Mouse (Mus musculus): ENCODE results near the gene Rag1.

The Rag1 gene

DNA sequence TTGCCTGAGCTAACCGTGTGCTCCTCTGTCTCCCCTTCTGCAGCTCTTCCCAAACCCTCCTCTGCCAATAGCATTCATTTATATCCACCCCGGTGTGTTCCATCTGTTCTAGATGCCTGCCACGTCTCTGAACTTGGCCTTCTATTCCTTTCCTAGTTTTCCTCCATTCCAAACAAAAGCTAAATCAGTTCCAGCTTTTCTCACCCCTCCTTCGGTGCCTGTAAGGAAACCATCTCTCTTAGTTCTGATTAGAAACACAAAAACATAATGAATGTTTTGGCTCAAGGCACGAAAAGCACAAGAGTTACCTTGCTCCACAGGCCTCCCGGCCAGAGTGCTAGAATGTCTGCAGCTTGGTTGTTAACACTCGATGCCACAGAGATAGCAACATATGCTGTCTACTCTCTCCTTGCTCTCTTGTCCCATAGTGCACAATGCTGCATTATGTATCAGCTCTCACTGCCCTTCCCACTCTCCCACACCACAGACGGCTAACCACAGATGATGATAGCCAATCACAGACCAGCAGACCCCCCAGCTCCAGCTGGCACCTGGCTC lies at the start of gene Rag1, which contains the start of gene B230118H07Rik:
TSS of gene Rag1 (minus strand) at position 388 of the 558 bp plus-strand sequence.
TSS of gene B230118H07Rik (minus strand) at position 419 of the 558 bp plus-strand sequence.
- DNase-seq (ENCODE audit: low spot score), result no peak

DNA sequence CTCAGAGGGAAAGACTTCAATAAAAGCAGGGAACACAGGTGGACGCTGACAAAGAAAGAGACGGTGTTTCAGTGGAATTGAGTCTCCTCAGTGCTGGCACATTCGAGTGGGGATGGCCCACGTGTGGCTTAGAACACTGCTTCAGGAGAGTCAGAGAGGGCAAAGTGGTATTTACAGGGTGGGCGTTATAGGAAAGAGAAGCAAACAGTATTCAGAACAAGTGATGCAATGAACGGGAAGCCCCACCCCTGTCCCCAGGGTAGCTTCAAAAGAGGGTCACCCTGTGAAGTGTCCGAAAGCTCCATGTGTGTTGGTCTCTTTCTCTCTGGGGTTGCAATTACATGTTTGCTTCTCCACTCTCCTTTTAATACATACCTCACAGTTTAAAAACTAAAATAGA lies 46.3 kb upstream of the Rag1 start:
- no peak for DNase-seq (ENCODE audit: low spot score)

DNA sequence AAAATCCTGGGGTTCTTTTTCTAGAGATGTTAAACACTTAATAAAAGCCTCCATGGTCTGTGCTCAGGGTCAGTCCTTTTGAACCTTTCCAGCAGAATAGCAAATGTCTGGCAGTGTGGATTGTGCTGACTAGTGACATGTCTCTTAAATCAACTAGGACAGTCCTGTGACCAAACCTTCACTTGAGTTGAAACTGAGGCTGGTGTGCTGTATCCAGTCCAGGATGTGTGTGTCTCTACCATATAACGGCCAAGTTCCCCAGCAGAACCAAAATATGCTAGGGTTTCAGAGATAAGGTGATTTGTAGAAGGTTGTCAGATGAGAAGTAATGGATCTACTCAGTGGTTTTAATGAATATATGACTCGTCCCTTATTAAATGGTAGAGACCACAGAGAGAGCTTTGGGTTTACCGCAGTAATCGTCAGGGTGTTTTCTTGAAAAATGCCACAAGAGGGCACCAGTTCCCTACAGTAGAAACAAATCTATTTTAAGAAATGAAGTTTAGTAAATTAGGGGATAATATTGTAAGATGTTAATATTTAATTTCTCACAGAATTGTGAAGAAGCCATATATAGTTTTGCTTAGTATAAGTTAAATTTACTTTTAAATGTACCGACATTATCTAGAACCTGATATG lies 44.4 kb upstream of the Rag1 start:
- DNase-seq (ENCODE audit: low spot score), result peak; percentile 38

DNA sequence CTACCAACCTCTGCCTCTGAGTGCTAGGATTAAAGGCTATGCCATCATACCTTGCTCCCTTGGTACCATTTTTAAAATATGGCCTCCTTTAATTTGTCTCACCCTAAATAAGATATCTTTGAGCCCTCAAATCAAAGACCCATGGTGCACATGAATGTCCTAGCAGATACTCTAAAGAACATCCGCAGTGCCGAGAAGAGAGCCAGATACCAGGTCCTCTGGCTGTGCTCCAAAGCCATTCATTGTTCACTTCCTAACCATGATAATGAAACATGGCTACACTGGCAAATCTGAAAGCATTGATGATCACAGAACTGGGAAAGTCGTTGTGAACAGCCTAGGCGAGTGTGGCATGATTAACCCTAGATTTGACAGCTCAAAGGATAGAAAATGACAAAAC lies 43.7 kb upstream of the Rag1 start:
- no peak for DNase-seq (ENCODE audit: low spot score)

DNA sequence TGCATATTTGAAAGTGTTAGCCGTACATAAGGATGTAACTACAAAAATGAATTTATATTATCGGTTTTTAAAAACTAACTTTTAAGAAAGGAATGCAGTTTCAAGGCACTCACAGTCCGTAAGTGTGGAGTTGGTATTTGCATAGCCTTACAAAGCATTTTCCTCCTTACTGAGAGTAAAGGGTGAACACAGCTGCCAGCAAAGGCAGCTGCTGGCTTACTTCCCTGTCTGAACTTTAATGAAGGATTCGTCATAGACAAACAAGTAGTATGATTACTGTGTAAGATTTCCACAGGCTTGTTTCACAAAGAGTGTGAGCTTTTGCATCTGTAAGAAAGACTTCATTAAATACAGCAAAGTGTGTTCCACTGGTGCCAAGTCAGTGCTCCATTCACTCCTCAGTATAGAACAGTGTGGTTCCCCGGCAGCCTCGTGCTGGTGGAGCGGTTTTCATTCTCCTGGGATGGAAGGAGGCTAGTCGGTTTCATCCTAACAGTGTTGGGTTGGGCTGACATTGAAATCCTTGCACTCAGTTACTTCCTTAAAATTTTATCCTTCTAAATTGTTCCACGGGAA lies 41.0 kb upstream of the Rag1 start:
- no peak for DNase-seq (ENCODE audit: low spot score)

DNA sequence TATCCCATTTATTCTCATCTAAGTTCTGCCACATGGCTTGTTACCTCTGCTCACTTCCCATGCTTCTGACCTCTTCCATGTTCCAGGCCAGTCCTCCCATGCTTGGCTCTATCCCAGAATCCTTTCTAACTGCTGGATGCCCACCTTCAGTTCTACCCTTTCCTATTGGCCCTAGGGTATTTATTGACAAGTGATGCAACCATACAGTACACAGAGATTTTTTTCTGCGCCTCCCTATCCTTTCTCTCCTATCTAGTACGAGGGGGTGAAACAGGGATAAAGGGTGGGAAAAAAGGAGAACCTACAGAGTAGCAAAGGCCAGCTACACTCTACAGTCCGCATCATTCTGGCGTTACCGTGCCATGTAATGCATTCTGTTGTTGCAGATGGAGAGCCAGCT lies 38.7 kb upstream of the Rag1 start:
- no peak for DNase-seq (ENCODE audit: low spot score)

DNA sequence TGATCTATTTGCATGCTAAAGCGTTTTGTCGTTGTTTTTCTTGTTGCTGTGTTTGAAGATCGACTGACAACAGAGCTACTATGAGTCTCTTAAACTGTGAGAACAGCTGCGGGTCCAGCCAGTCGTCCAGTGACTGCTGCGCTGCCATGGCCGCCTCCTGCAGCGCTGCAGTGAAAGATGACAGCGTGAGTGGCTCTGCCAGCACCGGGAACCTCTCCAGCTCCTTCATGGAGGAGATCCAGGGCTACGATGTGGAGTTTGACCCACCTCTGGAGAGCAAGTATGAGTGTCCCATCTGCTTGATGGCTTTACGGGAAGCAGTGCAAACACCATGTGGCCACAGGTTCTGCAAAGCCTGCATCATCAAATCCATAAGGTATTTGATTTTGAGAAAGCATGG lies 35.1 kb upstream of the Rag1 start:
- DNase-seq (ENCODE audit: low spot score), result peak; percentile 29

DNA sequence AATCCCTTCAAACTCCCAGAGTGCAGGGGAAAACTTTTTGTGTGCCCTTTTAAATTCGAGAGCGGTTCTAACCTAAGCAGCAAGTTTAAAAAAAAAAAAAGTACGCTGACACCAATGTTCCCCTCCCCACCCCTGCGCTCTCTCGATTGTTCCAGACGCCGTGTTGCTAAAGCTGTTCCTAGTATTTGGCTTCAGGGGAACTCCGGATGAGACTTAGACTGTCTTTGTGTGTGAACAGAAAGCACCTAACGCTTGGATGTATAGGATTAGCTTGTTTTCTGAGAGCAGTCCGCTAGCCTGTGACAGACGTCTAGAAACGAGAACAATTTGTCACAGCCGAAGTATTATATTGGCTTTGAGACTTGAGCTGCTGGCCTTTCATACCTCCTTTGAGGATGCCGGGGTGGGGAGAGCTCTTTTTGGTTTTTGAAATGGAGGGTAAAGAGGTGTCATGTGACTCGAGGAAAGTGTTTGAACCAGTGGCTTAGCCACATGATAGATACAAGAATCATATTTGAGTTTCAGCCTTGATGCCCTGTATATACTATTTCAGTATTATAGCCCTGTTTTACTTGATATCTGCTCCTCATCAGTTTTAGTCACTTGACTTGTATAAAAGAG lies 30.0 kb upstream of the Rag1 start:
- no peak for DNase-seq (ENCODE audit: low spot score)

DNA sequence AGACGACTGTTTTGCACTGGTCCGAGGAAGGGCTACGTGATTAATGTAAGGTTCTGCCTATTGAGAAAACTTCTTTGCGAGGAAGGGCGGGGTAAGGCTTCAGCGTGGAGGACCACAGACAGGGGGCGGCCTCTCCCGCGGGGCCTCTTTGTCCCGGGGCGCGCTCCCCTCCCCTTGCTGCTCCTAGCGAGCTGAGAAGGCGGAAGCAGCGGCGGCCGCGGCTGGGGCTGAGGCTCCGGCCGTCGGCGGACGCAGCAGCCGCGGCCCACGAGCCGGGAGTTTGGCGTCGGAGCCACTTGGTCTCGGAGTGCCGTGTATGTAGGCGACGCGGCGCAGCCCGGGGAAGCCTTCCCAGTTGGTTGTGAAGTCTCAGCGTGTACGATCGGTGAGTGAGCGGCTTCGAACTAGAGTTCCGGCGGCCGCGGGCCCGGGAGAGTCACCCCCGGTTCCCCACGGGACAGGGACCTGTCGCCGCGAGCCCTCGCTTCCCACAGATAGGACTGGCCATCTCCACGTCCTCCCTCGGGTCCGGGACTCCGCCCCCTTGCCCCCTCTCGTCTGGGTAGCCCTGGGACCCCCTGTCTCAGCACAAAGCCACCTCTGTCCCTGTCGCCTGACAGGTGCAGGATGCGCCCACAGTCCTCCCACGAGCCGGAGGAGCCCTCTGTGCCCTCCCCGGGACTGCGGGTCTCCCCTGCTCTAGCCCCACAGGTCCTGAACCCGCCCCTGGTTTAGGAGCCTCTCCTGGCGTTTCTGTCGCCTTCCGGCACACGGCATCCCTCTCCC lies 29.1 kb upstream of the Rag1 start, which contains the start of gene Traf6:
TSS of gene Traf6 (plus strand) at position 194 of the 786 bp plus-strand sequence.
- peak; percentile 87 for DNase-seq (ENCODE audit: low spot score)

DNA sequence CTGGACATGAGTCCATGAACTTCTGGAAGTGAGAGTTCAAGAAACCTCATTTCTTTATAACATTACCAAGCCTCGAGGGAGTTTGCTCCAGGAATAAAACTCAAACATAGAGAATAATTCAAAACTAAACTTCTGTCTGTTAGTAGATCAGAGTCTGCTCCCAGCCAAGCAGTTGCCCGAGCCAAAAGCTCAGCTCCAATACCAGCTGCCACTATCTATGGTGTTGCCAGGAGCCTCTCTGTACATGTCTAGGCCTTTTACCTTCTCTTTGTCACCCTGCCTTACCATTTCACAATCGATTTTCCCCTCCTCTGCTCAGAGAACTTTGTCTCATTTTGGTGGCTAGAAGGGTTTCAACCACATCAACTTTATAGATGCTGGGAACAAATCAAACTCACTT lies 24.2 kb upstream of the Rag1 start:
- peak; percentile 27 for DNase-seq (ENCODE audit: low spot score)

DNA sequence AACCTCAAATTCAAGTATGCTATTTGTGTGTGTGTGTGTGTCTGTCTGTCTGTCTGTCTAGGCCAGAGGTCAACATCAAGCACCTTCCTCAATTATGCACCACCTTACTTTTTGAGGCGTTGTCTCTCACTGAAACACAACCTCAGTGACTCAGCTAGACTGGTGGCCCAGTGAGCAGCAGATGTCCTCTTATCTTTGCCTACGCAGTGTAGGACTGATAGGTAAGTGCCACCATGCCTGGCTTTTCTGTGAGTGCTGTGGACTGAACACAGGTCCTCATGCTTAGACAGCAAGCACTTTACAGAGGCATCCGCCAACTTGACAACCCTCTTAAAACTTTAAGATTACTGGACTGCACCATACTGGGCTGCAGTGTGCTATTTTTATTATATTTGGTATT lies 19.4 kb upstream of the Rag1 start:
- no peak for DNase-seq (ENCODE audit: low spot score)

DNA sequence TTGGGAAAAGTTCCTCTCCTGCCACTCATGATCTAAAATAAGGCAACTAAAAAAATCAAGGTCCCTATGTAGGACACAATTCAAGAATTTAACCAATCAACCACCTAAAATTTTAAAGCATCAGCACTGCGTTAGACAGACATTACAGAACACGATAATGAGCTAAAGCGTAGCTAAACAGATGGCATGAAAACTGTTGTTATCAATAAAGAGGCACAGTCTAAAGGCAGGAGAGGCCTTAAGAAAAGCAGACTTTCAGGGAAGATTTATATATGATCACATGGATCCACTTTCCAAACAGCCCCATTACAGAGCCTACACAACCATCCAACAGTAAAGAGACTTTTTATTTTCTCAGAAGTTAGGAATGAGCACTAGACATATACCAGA lies 16.4 kb upstream of the Rag1 start:
- no peak for DNase-seq (ENCODE audit: low spot score)

DNA sequence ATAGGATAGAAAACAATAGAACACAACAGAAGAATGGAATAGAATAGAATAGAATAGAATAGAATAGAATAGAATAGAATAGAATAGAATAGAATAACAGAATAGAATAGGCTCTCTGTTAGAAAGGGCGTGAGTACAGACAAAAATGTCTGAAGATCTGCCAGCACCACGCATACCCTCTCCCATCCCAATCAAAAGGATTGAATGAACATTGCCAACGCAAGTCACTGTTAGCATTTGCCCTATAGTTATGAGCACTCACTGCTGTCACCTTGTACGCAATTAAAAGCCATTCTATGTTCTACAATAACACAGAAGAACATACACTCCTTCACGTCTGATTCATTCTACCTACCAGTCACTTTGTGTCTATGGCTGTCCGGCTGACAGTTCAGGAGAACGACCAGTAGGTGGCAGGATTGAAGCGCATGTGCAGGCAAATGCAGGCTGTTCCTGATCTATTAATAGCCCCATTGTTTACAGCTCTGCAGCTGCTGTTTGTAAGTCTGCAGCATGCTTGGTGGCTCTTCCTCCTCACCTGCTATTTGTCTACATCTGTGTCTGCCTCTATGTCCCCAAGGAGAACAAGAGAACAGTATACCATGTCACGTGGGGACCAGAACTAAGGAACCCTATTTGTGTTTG lies 15.9 kb upstream of the Rag1 start:
- peak; percentile 90 for DNase-seq (ENCODE audit: low spot score)

DNA sequence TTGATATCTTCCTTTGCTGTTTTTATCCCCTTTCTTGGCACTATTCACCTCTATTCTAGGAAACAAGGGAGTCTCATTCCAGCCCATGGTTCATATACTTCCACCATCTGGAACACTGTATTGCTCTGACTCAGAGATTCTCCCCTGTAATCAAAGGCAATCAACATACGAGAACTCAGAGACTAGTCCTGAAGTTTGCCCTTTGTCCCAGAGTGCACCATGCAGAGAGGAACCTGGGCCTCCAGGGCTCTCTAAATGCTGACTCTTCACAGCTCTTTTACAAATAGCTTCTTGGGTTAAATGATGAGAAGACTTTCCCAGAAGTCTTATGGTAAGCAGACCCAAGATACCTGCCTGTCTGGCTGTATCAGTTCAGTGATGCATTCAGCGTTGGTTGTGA lies 11.2 kb upstream of the Rag1 start:
- no peak for DNase-seq (ENCODE audit: low spot score)

DNA sequence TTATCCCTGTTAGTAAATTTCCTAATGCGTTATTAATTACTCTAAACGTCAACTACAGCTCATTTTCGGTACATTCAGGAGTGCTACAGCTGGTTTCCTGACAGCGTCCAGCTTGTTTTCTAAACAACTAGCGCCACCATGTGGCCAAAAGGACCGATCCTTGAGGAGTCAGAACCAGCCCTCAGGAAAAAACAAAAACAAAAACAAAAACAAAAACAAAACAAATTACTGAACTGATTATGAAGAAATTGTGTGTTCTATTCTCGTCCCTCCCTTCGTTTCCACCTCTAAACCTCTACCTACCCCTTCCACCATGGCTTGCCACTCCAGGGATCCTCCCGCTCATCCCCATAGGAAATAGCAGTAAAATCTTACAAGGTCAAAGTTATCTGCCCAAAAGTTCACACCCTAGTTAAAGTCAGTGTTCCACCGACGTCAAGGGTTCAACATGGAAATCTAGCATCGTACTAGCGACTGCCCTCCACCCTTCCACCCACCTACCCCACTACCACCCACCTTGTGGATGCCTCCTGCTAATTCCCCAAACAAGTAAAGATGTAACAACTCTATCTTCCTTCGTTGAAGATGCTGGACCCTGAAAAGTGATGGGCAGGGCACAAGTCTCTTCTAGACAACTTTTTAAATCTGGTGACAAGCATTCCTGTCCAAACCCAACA lies 3.8 kb upstream of the Rag1 start:
- DNase-seq (ENCODE audit: low spot score), result peak; percentile 89

DNA sequence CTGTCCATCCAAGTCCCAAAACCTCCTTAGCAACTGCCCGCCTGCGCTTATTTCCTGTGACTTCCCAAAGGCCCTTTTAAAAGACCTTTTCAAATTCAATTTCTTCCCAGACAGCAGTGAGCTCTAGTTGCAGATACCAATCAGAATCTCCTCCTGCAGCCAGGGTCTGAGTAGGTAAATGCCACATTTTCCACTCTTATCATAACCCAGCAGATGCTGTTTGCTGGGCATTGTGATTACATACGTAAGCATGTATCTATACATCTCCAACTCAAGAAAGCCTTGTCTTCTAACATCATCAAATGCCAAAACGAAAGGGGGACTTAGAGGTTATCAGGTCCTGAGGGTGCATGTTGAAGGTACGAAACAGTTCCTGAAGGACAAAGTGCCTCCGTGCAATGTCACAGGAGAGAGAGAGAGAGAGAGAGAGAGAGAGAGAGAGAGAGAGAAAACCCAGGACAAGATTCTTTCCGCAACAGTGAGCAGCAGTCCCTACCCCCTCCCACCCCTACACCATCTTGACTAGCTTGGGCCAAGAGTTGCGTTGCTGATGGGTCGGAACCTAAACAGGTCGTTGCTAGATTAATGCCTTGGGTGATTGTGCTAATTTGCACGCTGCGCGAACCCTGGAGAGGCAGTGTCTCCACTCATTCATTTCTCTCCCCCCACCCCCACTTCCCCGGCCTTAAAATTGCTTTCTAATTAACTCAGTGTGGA lies 3.1 kb upstream of the Rag1 start:
- no peak for DNase-seq (ENCODE audit: low spot score)

DNA sequence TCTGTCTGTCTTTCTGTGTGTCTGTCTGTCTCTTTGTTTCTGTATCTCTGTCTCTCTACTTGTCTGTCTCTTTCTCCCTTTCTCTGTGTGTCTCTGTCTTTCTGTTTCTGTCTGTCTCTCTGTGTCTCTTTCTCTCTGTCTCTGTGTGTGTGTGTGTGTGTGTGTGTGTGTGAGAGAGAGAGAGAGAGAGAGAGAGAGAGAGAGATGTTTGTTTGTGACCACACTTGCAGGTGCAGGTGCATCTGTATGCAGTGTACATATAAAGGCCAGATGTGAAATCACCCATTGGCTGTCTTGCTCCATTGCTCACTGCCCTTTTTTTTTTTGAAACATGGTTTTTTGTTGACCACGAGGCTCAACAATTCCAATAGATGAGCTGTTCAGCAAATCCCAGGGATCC lies 1.1 kb upstream of the Rag1 start:
- no peak for DNase-seq (ENCODE audit: low spot score)

DNA sequence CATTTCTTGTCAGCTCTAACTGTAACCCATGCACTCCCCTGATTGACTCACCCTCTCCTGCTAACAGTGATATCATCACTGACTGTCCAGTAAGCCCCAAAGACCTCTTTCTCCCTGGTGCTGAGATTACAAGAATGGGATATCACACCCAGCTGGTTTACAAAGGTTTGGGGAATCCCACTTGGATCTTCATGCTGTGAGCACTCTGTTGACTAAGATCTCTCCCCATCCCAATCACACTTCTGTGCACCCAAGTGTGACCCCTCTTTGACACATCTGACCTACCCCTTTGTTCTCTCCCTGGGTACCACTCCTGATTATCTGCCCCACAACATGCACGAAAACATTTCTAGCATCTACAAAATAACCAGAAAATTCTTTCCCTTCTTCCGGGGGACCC lies 940 bp downstream of the Rag1 start:
- DNase-seq (ENCODE audit: low spot score), result no peak

DNA sequence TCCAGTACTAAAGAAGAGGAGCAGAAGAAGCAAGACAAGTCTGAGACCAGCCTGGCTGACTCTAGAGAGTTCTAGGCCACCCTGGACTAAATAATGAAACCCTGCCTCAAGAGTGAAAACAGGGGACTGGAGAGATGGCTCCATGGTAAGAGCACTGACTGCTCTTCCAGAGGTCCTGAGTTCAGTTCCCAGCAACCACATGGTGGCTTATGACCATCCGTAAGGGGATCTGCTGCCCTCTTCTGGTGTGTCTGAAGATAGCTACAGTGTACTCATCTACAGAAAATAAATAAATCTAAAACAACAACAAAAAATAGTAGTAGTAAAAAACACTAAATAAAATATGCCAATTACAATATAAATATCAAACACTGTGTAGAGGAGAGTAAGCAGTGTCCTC lies 3.5 kb downstream of the Rag1 start:
- DNase-seq (ENCODE audit: low spot score), result no peak

DNA sequence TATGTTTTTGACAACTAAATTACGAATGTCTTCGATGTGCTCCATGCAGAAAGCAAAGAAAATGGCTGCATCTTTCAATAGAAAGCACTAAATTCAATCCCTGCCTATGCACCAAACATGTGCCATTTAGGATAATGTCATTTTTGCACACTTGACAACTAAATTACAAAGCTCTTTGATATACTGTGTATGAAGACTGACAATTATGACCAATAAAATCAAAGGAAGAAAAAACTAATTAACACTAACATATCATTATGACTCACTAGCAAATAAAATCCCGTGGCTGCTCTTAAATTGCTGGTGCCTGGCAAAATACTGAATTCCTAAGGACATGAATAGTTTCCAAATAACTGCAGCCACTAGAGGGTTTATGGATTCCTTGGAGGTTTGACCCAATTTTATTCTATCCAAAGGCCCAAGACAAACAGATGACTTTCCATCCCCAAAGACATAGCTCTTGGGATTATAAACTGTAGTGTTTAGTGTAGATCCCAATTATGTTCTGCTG lies 9.4 kb downstream of the Rag1 start:
- DNase-seq (ENCODE audit: low spot score), result no peak

Data from layer of hippocampus, adult 11-12 months (tissue).